Mouse (Mus musculus) telencephalon, adult 2 months (tissue): Measurements from ENCODE around the gene Bmper.

Experiments
- DNase-seq: peaks from one replicate; pipeline ENCODE4 v3.0.0-alpha.2; 2011; ENCODE audit warnings: low read depth, low spot score

The Bmper gene

GRCm38 (mm10) chr9:23222841-23223548, at the start of gene Bmper:
TSS of gene Bmper (plus strand) at chr9:23223076.
- DNase-seq: no peak

GRCm38 (mm10) chr9:23177476-23177875, 45.4 kb upstream of the Bmper start:
- DNase-seq: no peak

- no peak for DNase-seq
These were observed 35.7 kb upstream of the Bmper start for GRCm38 (mm10) chr9:23187181-23187580.

DNA sequence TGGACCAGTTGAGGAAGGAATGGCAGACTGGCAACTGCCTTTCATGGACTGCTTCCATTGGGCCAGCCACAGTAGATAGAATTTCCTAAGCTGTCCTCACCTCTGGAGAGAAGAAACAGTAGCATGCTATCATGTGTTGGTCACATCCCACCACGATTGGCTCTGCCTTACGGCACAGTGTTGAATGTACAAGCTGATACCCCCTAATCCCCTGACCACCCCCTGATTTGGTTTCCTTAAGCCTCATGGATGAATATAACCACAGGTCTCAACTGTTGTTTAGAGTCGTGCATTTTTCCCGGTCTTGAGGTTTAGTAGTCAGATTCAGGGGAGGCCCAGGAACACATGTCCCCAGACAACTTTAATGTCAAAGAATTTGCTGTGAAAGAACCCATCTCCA, 34.7 kb upstream of the Bmper start:
- DNase-seq: no peak

- DNase-seq: no peak
These were observed 31.9 kb upstream of the Bmper start for GRCm38 (mm10) chr9:23190950-23191349.

DNA sequence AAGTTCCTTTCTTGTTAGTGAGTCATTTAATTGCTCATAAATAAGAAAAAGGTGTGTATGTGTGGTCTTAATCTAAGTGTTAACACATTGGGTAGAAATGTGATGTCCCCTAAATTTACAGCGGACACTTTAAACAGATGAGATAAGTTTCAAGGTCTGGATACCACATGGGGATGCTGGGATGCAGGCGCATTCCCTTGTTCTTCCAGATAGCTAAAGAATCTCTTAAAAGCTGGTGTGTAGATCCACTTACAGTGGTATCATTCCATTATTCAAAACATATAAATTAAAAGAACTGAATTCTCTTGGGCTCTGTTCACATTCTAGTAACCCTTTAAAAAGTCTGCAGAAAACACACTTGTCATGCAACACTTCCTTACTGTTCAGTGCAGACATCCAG, 31.4 kb upstream of the Bmper start:
- no peak for DNase-seq

DNA sequence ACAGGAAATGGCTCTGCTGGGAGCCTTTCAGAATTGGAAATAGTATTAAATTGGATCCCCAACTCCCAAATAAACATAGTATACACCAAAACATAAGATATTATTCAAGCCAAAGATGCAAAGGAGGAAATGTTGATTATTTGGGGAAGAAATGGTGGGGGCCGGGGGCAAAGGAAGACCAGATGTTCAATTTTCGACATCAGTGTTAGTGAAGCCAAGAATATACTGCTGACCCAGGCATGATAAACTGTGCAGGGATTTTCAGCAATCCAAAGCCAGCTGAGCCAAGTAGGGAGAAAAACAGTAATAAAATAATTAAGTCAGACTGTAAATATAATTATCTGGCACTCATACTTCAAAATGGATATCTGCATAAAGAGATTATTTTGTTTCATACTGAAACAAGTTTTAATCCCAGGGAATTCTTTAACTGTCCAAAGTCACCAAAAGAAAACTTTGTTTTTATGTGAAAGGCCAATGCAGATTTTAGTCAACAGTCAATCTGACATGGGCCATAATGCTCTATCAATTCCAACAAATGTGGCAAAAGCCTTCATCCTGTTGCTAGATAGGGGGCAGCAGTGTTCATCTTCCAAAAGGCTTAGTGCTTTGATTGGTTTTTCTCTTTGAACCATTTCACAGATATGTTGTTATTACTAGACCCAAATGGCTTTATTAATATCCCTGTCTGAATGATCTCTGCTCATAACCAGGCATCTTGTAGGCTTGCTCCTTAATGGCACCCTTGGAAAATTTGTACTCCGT, 30.1 kb upstream of the Bmper start:
- DNase-seq: no peak

DNA sequence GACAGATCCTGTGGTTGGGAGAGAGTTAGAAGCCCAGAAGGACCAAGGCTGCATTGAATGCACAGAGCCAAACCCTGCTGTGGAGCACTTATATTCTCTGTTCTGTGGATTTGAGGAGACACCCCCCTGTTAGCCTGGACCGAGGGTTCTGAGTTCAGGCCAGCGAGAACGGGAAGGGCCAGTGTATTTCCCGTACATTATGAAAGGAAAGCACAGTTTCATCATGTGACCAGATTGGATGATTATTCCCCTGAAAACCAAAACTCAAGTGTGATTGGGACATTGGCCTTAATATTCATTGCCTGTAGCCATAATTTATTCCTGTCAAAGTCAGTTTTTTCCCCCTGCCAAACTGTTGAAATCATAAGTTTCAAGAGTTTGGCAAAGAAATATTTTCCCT, 23.9 kb upstream of the Bmper start:
- no peak for DNase-seq

- no peak for DNase-seq
These were observed 23.0 kb upstream of the Bmper start for GRCm38 (mm10) chr9:23199841-23200240.

DNA sequence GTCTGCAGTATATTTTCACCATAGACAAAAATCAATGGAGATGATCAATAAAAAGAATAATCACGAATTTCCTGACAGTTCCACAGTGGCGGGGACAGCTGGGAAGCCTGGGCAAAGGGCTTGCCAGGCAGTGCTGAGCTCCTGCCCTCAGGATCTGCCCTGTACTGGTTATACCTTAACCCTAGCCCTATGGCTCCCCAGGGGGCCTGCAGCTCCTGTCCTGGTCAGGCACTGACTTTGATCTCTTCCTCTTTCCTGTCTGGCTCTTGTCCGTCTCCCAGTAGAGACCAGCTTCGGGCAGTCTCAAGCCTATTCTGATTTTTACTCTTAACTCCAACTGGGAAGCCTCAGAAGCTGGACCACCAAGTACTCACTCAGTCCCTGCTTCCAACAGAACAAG, 22.0 kb upstream of the Bmper start:
- DNase-seq: no peak

DNA sequence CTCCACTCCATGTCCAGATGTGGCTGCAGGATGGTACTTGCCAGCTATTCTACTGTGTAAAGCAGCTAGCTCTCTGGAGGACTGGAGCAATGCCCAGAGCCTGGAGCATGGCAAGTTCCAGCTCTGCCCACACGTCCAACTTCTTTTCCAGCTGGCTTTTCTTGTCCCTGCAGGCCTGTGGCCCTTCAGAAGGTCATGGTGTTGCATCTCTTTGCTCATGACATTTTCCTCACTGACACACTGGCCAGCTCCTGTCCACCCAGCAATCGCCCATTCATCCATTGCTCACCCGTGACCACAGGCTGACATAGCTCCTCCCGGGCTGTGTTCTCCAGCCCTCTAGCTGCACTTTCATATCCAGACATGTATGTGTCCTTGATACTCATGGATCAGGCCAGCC, 20.4 kb upstream of the Bmper start:
- DNase-seq: no peak

DNA sequence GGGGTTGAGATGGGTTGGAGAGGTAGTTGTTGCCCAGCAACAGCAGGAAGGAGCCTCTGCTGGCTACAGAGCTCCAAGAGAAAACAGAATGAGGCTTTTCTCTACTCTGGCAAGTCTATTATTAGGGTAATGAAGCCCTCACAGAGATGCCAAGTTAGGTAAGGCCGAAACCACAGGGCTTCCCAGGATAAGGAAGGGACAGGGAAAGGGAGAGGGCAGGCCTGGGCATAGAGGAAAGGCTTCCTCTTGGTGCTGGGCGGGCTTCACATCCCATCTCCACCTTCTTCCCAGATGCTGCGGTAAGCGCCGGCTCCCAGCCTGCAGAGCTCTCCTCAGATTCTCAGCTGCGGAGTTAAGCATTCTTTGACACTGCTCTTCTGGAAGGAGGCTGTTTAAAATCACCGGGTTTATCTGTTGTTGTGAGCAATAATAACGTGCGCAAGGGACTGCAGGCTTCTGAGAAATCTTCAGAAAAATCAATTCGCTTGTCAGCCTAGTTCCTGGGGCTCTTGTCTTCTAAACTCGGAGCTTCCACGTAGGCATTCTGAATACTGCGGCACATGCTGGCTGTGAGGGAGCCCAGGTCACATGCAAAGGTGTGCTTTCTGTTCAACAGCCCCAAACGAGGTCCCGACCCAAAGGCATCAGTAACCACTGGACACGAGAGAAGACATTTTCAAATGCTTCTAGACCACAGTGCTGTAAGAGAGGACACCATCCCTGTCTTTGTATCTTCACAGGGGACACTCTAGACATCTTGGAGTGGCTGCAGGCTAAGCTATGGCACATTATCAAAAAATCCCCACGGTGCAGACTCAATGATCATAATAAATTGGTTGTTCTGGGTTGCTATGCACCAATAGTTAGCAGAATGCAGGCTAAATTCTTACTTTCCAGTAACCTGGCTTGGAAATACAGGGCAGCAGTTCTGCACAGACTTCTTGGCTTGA, 18.3 kb upstream of the Bmper start:
- no peak for DNase-seq

DNA sequence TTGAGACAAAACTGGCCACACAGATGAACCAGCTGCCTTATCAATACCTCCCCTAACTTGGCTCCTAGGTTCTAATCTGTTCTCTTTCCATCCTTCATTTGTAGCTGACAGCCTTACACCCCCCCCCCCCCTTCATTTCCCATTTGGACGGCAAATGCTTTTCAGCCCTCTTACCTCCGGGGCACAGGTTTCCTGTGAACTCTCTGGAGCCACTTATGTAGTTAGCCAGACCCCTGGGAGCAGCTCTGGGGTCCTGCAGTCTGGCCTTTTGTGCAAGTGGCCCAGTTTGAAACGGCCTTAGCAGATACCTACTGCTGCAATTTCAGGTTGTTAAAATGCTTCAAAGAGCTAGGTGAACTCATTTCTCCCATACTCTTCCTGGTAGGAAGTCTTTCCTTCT, 17.6 kb upstream of the Bmper start:
- DNase-seq: no peak

- DNase-seq: no peak
These were observed 17.1 kb upstream of the Bmper start for GRCm38 (mm10) chr9:23205757-23206156.

DNA sequence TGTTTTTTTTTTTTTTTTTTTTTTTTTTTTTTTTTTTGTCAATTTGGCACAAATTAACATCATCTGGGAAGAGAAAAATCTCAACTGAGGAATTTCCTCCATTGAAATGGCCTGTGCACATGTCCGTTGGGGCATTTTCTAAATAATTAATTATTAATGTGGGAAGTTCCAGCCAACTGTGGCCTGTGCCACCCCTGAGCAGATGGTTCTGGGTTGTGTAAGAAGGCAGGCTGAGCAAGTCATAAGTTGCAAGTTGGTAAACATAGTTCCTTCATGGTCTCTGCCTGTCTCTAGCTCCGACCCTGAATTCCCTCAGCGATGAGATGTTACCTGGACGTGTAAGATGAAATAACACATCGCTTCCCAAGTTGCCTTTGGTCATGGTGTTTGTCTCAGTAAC, 16.7 kb upstream of the Bmper start:
- DNase-seq: no peak

DNA sequence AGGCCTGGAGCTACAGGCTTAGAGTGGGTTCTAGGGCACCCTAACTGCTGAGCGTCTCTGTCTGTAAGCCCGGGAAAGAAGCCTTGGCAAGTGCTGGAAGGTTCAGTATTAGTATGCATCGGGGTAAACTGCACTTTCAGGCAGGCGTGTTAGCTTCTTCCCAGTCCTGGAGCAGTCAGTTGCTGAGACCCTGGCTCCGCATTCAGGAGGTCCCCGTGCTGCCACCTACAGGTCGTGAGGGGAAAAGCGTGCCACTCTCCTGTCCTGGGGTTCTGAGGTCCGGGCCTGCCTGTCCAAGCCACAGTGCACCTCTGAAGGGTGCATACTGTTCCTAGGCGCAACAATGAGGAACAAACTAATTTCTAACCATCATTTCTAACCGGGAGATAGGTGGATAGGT, 10.6 kb upstream of the Bmper start:
- no peak for DNase-seq

- DNase-seq: no peak
These were observed 3.1 kb upstream of the Bmper start for GRCm38 (mm10) chr9:23219754-23220153.

DNA sequence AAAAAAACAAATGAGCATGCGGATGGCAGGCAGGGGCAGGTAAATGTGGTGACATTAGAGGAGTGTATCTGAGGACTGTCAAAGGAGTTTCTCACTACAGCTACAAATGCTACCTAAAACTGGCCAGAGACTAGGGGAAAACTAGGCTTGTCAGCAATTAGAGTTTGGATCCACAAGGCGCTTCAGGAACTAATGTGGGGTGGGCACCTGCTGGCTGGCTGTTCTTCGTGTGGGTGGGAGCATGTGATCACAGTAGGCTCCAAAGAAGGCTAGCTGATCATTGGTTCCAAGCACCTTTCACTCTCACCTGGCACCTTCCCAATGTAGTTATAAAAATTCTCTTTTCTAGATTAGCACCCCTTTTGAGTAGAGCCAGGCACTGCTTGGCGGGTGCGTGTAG, 900 bp upstream of the Bmper start:
- no peak for DNase-seq

GRCm38 (mm10) chr9:23222492-23222840, 410 bp upstream of the Bmper start:
- no peak for DNase-seq

- DNase-seq: no peak
These were observed 737 bp downstream of the Bmper start for GRCm38 (mm10) chr9:23223549-23224077.

- DNase-seq: no peak
These were observed 10.7 kb downstream of the Bmper start for GRCm38 (mm10) chr9:23233464-23234121.
